Mouse (Mus musculus) liver, adult 2 months (tissue): ENCODE measurements around the gene Smoc2. TPM values are rescaled to one million over a fixed set of nuclear protein-coding genes. Genes with fewer than 3 reads are reported as not detected.

Experiments
- DNase-seq: peaks from one replicate; pipeline ENCODE4 v3.0.0-alpha.2; 2011; ENCODE audit warnings: low read depth, low spot score; ENCODE audit errors: extremely low read depth
- H3K27ac ChIP-seq: fragments of 200-500 bp; replicated peaks from 2 replicates; pipeline ENCODE4 v1.5.1; 2012; ENCODE audit warnings: low read depth, mild to moderate bottlenecking, control low read depth, inconsistent platforms, low read length; ENCODE audit not compliant: insufficient read depth
- H3K27me3 ChIP-seq: fragments of 200-500 bp; 2 replicates; pipeline ENCODE4 v1.6.1; 2012; ENCODE audit warnings: mild to moderate bottlenecking, moderate library complexity, low read length, inconsistent platforms; ENCODE audit not compliant: control insufficient read depth, insufficient read depth
- H3K36me3 ChIP-seq: fragments of 200-500 bp; 2 replicates; pipeline ENCODE4 v1.6.1; 2012; ENCODE audit warnings: low read length, inconsistent platforms; ENCODE audit not compliant: control insufficient read depth, insufficient read depth
- H3K4me1 ChIP-seq: fragments of 200-500 bp; 2 replicates; pipeline ENCODE4 v1.6.1; 2011; ENCODE audit warnings: low read length; ENCODE audit not compliant: control insufficient read depth, insufficient read depth
- H3K4me3 ChIP-seq: fragments of 200-500 bp; 2 replicates; pipeline ENCODE4 v1.5.1; 2011; ENCODE audit warnings: low read depth, mild to moderate bottlenecking, control low read depth, low read length, moderate library complexity; ENCODE audit not compliant: insufficient read depth
- H3K79me2 ChIP-seq: fragments of 200-500 bp; 2 replicates; pipeline ENCODE4 v1.6.1; 2012; ENCODE audit warnings: inconsistent platforms, mild to moderate bottlenecking, low read length, moderate library complexity; ENCODE audit not compliant: control insufficient read depth, insufficient read depth
- H3K9ac ChIP-seq: fragments of 200-500 bp; 2 replicates; pipeline ENCODE4 v1.6.1; 2012; ENCODE audit warnings: low read depth, mild to moderate bottlenecking, control low read depth, inconsistent platforms, low read length
- CTCF ChIP-seq: fragments of 200-500 bp; IDR thresholded peaks from 2 replicates; pipeline ENCODE4 v1.5.1; 2011; ENCODE audit warnings: low read depth, low read length, control low read depth
- POLR2A ChIP-seq: fragments of 200-500 bp; IDR thresholded peaks from 2 replicates; pipeline ENCODE4 v1.6.1; 2011; ENCODE audit warnings: low read length, control low read depth; ENCODE audit not compliant: insufficient read depth; ENCODE audit errors: extremely low read depth
- WGBS: fragments of 180-500 bp; shearing (Covaris S2); methylation state at CpG from one replicate; pipeline ENCODE4 v1.1.7; 2018; 5-methylcytosine and 5-hydroxymethylcytosine counted together
- polyA plus RNA-seq: library from polyadenylated mRNA; depleted of rRNA; stranded (reverse); fragments of >200 nt; gene quantifications from 2 replicates; pipeline ENCODE4 v1.2.3, GENCODE M21; 2012
- total RNA-seq: library from RNA; depleted of rRNA; stranded (reverse); fragments of >200 nt; gene quantifications from 2 replicates; pipeline ENCODE4 v1.2.3, GENCODE M21; 2014

Smoc2 gene
- total and polyA plus RNA-seq, 2 experiments = 3.6 to 3.9 TPM

GRCm38 (mm10) chr17:14249595-14249994 lies 29.7 kb upstream of the Smoc2 start:
- no peak overlapping the region for H3K27ac ChIP-seq
- no peak for DNase-seq
- no peak overlapping the region for H3K4me3 ChIP-seq
- no peaks in the 10 kb centered on the region for H3K36me3 ChIP-seq
- TF ChIP-seq POLR2A (no peak), CTCF (no peak)
- no peaks in the 10 kb centered on the region for H3K27me3 ChIP-seq
- H3K79me2 ChIP-seq = no peaks in the 10 kb centered on the region
- 58% methylated on average over 4 of the region's 4 CpGs for WGBS
- no peak overlapping the region for H3K9ac ChIP-seq
- no peaks in the 10 kb centered on the region for H3K4me1 ChIP-seq

- Histone ChIP-seq H3K4me1 (no peaks in the 10 kb centered on the region), H3K36me3 (no peaks in the 10 kb centered on the region), H3K4me3 (no peak overlapping the region), H3K9ac (no peak overlapping the region), H3K27ac (no peak overlapping the region), H3K79me2 (no peaks in the 10 kb centered on the region), H3K27me3 (no peaks in the 10 kb centered on the region)
- 72% methylated on average over 8 of the region's 8 CpGs for WGBS
- no peak for TF ChIP-seq POLR2A
- TF ChIP-seq CTCF = no peak
- no peak for DNase-seq
These were observed 28.9 kb upstream of the Smoc2 start for GRCm38 (mm10) chr17:14250401-14250800.

- Histone ChIP-seq H3K79me2 (no peaks in the 10 kb centered on the region), H3K4me1 (no peaks in the 10 kb centered on the region), H3K4me3 (no peak overlapping the region), H3K9ac (no peak overlapping the region), H3K36me3 (no peaks in the 10 kb centered on the region), H3K27me3 (no peaks in the 10 kb centered on the region), H3K27ac (no peak overlapping the region)
- DNase-seq = peak; percentile 1
- TF ChIP-seq CTCF = no peak
- TF ChIP-seq POLR2A = no peak
- WGBS = 75% methylated on average over 7 of the region's 7 CpGs
These were observed 26.9 kb upstream of the Smoc2 start for GRCm38 (mm10) chr17:14252456-14252855.

DNA sequence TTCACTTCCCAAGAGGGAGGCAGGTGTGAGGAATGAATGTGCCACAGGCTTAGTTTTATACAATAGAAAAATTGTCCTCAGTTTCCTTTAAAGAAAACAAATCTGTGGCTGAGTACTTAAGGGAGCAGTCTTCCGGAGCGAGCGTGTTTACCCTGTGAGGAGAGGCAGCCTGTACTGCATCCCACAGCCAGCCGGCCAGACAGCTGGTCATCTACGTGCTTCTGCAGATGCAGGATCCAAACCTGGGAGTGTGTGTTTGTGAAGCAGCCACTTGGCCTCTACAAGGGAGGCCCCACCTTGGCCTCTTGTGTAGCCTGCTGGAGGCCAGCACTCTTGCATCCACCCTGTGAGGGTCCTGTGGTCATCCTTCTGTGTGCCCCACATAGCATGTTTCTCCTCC lies 24.7 kb upstream of the Smoc2 start:
- no peak overlapping the region for H3K27ac ChIP-seq
- H3K79me2 ChIP-seq = no peaks in the 10 kb centered on the region
- no peaks in the 10 kb centered on the region for H3K27me3 ChIP-seq
- H3K36me3 ChIP-seq = no peaks in the 10 kb centered on the region
- no peak overlapping the region for H3K9ac ChIP-seq
- no peak for TF ChIP-seq CTCF
- TF ChIP-seq POLR2A = no peak
- no peaks in the 10 kb centered on the region for H3K4me1 ChIP-seq
- DNase-seq = no peak
- no peak overlapping the region for H3K4me3 ChIP-seq
- WGBS = 85% methylated on average over 5 of the region's 5 CpGs

DNA sequence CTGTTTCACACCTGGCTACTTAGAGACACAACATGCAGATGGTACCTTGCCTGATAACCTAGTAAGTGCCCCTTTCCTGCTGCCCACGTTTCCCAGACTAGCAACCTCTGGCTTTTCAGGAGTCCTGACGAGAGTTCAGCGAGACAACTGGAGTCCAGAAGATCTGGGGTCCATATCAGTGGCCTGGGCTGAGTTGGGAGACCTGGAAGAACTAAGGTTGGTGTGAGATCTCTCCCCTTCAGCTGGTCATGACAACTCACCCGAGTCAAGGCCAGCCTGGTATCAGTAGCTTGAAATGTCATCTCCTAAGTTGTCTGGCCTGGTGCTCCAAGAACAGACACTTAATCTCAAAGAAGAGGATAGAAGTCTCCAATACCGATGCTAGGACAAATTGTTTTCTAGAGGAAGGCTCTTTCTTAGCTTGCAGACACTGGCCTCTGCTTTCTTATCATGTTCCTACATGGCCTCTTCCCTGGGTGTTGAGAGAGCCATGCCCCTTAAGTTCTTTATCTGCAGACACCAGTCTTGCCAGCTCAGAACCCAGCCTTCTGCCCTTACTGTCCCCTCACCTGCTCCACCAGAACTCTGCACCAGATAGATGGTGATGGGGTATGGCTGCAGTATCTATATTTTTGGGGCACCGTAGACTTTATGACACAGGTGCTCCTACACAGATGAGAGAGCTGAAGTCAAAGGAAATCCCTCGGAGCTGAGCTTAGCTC lies 21.3 kb upstream of the Smoc2 start:
- Histone ChIP-seq H3K36me3 (no peaks in the 10 kb centered on the region), H3K4me1 (no peaks in the 10 kb centered on the region), H3K4me3 (no peak overlapping the region), H3K27ac (no peak overlapping the region), H3K27me3 (no peaks in the 10 kb centered on the region), H3K79me2 (no peaks in the 10 kb centered on the region), H3K9ac (no peak overlapping the region)
- TF ChIP-seq POLR2A (no peak), CTCF (no peak)
- 76% methylated on average over 7 of the region's 7 CpGs for WGBS
- no peak for DNase-seq

DNA sequence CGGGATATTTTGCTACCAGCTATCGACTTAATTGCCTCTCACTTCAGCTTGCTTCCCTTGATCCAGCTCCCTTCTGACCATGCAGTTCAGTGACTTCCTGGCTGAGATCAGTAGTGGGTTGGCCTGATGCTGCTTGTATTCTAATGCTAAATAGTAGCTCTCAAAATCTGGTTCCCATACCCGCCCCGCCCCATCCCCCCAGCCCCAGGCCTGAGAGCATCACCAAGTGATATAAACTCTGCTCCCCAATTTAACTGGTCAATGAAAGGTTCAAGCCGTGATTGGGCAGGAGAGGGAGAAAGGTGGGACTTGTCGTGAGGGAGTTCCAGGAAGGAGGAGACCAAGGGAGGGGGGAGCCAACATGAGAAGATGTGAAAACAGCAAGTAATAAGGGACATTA lies 20.4 kb upstream of the Smoc2 start:
- no peaks in the 10 kb centered on the region for H3K4me1 ChIP-seq
- 56% methylated on average over 6 of the region's 6 CpGs for WGBS

More for the DNA sequence above, 20.4 kb upstream of the Smoc2 start:
- Histone ChIP-seq H3K9ac (no peak overlapping the region), H3K4me3 (no peak overlapping the region), H3K79me2 (no peaks in the 10 kb centered on the region), H3K27ac (no peak overlapping the region), H3K27me3 (no peaks in the 10 kb centered on the region), H3K36me3 (no peaks in the 10 kb centered on the region)
- no peak for DNase-seq
- no peak for TF ChIP-seq CTCF
- TF ChIP-seq POLR2A = no peak
